Mouse (Mus musculus) spleen, adult 2 months (tissue): Measurements from ENCODE around the gene Slc6a20a. TPM values are rescaled to one million over a fixed set of nuclear protein-coding genes. Genes with fewer than 3 reads are reported as not detected.
A peak's percentile ranks its signal among the peaks of the same experiment; 100 is the strongest.

Experiments
- DNase-seq, 2 experiments: peaks; one replicate each; pipeline versions ENCODE4 v3.0.0 to v3.0.0-alpha.2; 2012 to 2021; ENCODE audit warnings: low spot score in 2 of 2, low read depth in 1 of 2
- H3K27ac ChIP-seq: fragments of 200-500 bp; 2 replicates; pipeline ENCODE4 v1.5.1; 2012; ENCODE audit warnings: low read length, inconsistent platforms; ENCODE audit not compliant: insufficient read depth
- H3K27me3 ChIP-seq: fragments of 200-500 bp; 2 replicates; pipeline ENCODE4 v1.6.1; 2012; ENCODE audit warnings: mild to moderate bottlenecking, moderate library complexity, low read length, inconsistent platforms; ENCODE audit not compliant: control insufficient read depth, insufficient read depth
- H3K36me3 ChIP-seq: fragments of 200-500 bp; 2 replicates; pipeline ENCODE4 v1.6.1; 2012; ENCODE audit warnings: mild to moderate bottlenecking, low read length, inconsistent platforms; ENCODE audit not compliant: control insufficient read depth, insufficient read depth
- H3K4me1 ChIP-seq: fragments of 200-500 bp; 2 replicates; pipeline ENCODE4 v1.6.1; 2011; ENCODE audit warnings: inconsistent platforms; ENCODE audit not compliant: control insufficient read depth, insufficient read depth, insufficient read length
- H3K4me3 ChIP-seq: fragments of 200-500 bp; 2 replicates; pipeline ENCODE4 v1.5.1; 2011; ENCODE audit warnings: mild to moderate bottlenecking, inconsistent platforms; ENCODE audit not compliant: insufficient read depth, insufficient read length; ENCODE audit errors: extremely low read depth
- CTCF ChIP-seq: fragments of 200-500 bp; IDR thresholded peaks from 2 replicates; pipeline ENCODE4 v1.5.1; 2011; ENCODE audit warnings: mild to moderate bottlenecking, inconsistent platforms; ENCODE audit not compliant: insufficient read depth, insufficient read length, insufficient replicate concordance; ENCODE audit errors: extremely low read depth
- POLR2A ChIP-seq: fragments of 200-500 bp; IDR thresholded peaks from 2 replicates; pipeline ENCODE4 v1.6.1; 2011; ENCODE audit warnings: low read depth, low read length, inconsistent platforms
- WGBS: fragments of 180-500 bp; shearing (Covaris S2); methylation state at CpG from one replicate; pipeline ENCODE4 v1.1.7; 2018; 5-methylcytosine and 5-hydroxymethylcytosine counted together
- polyA plus RNA-seq: library from polyadenylated mRNA; depleted of rRNA; stranded (reverse); fragments of >200 nt; gene quantifications from 2 replicates; pipeline ENCODE4 v1.2.3, GENCODE M21; 2012

Gene Slc6a20a
- polyA plus RNA-seq, 1 experiment = 5.8 TPM

DNA sequence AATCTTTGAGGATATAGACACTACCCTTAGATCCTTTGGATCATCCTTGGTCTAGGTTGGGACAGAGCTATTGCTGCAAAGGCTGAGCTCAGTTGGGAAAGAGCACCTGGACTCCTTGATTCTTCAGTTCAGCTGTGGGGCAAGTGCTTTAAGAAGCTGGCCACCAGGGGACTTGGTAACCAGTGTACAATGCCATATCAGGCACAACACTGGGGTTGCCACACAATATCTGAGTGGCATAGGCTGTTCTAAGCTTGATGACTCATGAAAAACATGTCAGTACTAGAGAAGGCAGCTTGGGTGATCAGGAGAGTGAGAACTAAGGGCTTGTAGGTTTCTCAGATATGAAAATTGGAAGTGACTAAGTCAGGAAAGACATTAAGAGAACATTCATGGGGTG lies 19.7 kb downstream of the Slc6a20a start:
- Histone ChIP-seq H3K4me1 (no peaks in the 10 kb centered on the region), H3K36me3 (no peaks in the 10 kb centered on the region), H3K4me3 (no peak overlapping the region), H3K27ac (no peak overlapping the region), H3K27me3 (no peaks in the 10 kb centered on the region)
- DNase-seq = no peak
- TF ChIP-seq CTCF = no peak
- no peak for TF ChIP-seq POLR2A

DNA sequence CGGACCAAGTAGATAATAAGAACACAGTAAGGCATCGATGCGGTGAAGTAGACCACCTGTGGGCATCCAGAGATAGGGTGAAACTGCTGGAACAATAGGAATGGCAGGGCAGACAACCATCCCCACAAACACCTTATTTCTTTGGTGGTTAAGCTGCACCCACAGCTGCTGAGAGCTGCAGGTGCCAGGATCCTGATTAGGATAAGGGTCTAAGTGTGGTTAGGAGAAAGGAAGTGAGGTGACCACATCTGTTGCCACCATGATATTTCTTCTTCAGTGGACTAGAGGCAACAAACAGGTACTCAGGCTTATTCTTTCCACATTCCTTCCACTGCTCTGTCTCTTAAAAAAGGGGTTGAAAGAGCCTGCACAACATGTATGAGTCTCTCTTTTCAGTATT lies 21.2 kb downstream of the Slc6a20a start:
- no peak overlapping the region for H3K27ac ChIP-seq
- H3K4me3 ChIP-seq = no peak overlapping the region
- no peaks in the 10 kb centered on the region for H3K36me3 ChIP-seq
- TF ChIP-seq POLR2A (no peak), CTCF (no peak)
- DNase-seq = no peak
- H3K4me1 ChIP-seq = no peaks in the 10 kb centered on the region
- no peaks in the 10 kb centered on the region for H3K27me3 ChIP-seq
- WGBS = 58% methylated on average over 3 of the region's 3 CpGs

DNA sequence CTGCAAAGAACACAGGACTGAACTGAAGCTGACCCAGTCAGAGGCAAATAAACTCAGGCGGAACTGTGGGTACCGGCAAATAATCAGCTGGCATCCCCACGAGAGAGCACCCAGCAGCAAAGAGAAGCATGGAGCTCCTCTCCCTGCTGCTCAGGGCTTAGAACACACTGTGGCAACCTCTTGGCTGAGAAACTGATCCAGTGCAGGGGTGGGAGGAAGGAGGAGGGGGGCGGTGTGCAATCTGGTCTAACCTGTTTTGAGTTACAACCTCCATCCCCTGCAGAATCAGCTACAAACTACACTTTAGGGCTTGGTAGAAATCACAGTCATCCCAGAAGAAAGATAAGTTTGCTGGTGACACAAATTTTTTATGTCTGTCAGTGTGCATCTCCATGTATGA lies 27.3 kb downstream of the Slc6a20a start:
- Histone ChIP-seq H3K27ac (no peak overlapping the region), H3K36me3 (no peaks in the 10 kb centered on the region), H3K4me3 (no peak overlapping the region), H3K4me1 (no peaks in the 10 kb centered on the region), H3K27me3 (no peaks in the 10 kb centered on the region)
- 88% methylated on average over 4 of the region's 4 CpGs for WGBS
- no peak for TF ChIP-seq CTCF
- no peak for TF ChIP-seq POLR2A
- no peak for DNase-seq

DNA sequence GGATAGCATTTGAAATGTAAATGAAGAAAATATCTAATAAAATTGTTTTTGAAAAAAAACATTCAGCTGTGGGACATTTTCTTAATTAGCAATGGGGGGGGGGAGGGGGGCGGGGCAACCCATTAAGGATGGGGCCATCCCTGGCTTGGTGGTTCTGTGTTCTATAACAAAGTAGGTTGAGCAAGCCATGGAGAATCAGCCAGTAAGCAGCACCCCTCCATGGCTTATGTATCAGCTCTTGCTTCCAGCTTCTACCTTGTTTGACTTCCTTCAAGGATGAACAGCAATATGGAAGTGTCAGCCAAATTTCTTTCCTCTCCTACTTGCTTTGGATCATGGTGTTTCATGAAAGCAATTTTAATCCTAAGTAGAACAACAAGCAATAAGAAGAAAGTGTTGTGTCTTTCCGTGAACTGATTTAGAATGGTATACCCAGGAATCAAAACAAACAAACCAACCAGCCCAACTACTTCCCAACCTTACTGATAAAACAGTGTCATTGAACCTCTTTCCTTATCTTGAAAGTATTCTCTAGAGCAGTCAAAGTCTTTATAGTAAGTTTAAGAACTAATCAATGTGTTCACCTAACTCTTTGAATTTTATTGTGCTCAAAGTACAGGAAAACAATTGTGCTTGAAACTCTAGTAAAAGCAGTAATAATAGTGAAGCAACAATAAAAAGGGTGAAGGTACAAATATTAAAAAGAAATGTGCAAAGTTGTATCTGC lies 28.7 kb downstream of the Slc6a20a start:
- no peak for TF ChIP-seq POLR2A
- no peak for TF ChIP-seq CTCF

DNA sequence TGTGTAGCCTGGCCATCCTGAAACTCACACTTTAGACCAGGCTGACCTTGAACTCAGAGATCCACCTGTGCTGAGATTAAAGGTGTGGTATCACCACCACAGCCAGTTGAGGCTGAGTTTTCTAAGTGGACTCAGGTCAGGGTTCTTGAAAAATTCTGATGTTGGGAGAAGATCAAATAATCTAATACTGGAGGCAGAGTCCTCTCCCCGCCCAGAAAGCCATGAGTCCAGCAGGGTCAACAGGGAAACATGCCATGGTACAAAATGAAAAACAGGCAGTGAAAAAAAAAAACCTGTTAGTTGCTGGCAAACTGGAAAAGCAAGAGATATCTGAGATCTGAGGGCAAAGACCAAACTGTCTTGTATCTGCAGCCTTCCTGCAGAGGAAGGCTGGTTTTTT lies 38.6 kb downstream of the Slc6a20a start:
- no peak for DNase-seq
- WGBS = 82% methylated on average over 1 of the region's 1 CpGs
- H3K36me3 ChIP-seq = no peaks in the 10 kb centered on the region
- no peaks in the 10 kb centered on the region for H3K27me3 ChIP-seq
- no peak overlapping the region for H3K27ac ChIP-seq
- no peak for TF ChIP-seq CTCF
- TF ChIP-seq POLR2A = no peak
- H3K4me1 ChIP-seq = no peaks in the 10 kb centered on the region
- no peak overlapping the region for H3K4me3 ChIP-seq

More for the DNA sequence above, 28.7 kb downstream of the Slc6a20a start:
- 95% methylated on average over 2 of the region's 2 CpGs for WGBS
- DNase-seq = no peak
- Histone ChIP-seq H3K36me3 (no peaks in the 10 kb centered on the region), H3K4me1 (no peaks in the 10 kb centered on the region), H3K27me3 (no peaks in the 10 kb centered on the region), H3K4me3 (no peak overlapping the region), H3K27ac (no peak overlapping the region)

DNA sequence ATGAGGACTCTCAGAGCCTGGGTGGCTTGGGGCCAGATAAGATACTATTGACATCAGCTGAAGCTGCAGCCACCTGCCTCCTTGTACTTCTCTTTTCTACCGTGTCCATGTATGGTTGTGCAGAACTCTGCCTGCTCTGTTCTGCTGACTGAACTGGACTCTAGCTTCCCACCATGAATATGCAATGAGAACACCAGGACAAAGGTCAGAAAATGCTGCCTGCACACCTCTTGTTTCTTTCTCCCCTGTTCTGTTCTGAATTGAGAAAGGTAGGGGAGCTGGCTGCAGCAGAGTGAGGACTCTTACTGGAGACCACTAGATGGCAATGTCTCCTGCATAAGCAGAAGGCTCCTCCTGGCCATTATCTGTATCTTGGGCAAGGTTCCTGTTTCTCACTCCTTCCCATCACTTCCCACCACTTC lies 40.0 kb downstream of the Slc6a20a start:
- 16% methylated on average over 1 of the region's 1 CpGs for WGBS

DNA sequence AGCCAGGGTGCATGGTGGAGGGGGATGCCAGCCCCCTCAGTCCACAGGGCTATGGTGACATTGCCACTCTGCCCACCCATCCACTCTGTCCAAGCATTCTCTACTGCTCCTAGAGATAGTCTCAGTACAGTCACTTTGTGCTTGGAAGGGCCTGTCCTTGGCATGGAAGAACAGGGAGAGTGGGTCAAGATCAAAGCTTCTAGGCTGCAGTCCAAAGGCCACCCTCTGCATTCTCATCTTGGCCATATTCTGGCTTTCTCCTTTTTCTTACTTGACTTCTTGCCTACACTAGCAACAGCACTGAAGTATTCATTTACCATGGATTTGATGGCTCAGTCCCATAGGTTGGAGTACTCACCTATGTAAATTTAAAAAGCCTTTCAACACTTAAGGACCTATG lies 40.5 kb downstream of the Slc6a20a start:
- H3K27ac ChIP-seq = no peak overlapping the region

More for the DNA sequence above, 40.0 kb downstream of the Slc6a20a start:
- DNase-seq = no peak
- Histone ChIP-seq H3K27me3 (no peaks in the 10 kb centered on the region), H3K4me1 (no peaks in the 10 kb centered on the region), H3K36me3 (no peaks in the 10 kb centered on the region), H3K4me3 (no peak overlapping the region), H3K27ac (no peak overlapping the region)
- TF ChIP-seq POLR2A = no peak
- peak; percentile 44; the same call in 1 of the 2 replicates for TF ChIP-seq CTCF

More for the DNA sequence above, 40.5 kb downstream of the Slc6a20a start:
- Histone ChIP-seq H3K27me3 (no peaks in the 10 kb centered on the region), H3K36me3 (no peaks in the 10 kb centered on the region), H3K4me1 (no peaks in the 10 kb centered on the region), H3K4me3 (no peak overlapping the region)
- TF ChIP-seq CTCF (no peak), POLR2A (no peak)
- DNase-seq = no peak
